Mouse (Mus musculus) left cerebral cortex, adult 11 months (tissue): ENCODE data around the gene Adamts20.
A peak's percentile ranks its signal among the peaks of the same experiment; 100 is the strongest.

ENCODE experiments used
- DNase-seq: peaks from one replicate; pipeline ENCODE4 v3.0.0; 2022; ENCODE audit warnings: low spot score

Adamts20 gene

DNA sequence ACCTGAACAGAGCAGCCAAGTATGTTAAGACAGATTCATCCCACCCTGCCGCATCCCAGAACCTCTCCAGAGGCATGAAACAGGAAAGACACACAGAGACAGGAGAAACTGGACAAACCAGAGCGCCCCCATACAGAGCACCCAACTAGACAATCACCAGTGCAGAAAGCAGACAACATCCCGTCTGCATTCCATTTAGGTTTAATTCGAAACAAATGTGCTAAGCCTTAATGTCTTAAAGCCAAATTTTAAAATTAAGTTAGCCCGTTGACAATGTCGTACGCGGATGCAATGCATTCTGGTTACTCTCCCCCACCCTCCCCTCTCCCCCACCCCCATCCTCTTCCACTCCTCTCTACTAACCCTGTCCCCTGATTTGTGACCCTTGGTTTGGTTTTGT is 126.2 kb downstream of the Adamts20 start:
- DNase-seq = no peak

DNA sequence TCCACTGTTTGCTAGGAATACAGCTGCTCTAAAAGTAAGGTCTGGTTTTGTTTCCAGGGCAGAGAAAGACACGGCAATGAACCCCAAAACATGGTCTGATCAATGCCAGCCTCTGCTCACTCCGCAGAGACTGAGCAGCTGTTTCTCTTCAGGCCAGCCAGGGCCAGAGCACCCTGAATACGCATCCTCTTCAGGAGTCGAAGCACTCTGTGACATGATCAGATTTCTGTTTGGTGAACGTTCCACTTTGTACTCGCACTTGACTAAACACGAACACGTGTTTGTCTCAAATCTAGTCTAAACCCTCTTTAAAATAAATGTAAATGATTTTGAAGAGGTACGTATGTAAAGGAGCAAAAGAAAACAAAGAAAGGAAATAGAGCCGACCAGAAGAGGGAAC is 130.6 kb downstream of the Adamts20 start:
- DNase-seq = no peak

DNA sequence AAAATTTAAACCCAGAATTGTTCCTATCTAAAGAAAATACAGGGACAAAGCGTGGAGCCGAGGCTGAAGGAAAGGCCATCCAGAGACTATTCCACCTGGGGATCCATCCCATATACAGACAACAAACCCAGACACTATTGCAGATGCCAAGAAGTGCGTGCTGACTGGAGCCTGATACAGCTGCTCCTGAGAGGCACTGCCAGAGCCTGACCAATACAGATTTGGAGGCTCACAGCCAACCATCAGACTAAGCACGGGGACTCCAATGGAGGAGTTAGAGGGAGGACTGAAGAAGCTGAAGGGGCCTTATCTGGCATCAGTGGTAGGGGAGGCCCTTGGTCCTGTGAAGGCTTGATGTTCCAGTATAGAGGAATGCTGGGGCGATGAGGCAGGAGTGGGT is 138.6 kb downstream of the Adamts20 start:
- no peak for DNase-seq

DNA sequence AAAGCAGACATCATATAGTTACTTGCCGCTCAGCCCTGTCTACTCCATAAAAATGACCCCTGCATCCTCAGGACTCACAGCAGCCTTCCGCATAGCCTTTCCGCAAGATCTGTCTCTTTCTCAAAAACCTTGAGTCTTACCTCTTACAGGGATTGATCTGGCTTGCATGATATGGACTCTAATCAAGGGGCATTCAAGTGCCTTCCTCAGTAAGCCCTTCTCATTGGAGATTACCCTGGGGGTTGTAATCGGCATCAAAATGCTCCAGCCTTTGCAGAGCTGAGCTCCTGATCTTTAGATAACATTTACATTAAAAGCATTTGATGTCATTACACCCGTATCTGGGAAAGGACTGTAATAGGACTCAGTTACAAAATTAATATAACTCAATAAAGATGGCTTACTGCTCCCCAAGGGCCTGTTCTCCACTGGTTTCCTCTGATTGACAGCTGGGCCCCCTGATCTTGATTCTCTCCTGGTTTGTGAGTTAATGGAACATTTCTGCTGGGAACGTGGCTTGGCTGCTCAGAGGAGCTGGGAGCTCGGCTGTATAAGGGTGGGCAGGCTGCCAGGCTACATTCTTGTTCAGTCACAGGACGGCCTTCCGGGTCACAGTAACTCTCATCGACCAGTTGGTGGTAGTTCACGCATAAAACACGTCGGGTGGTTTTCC is 139.6 kb downstream of the Adamts20 start:
- no peak for DNase-seq

DNA sequence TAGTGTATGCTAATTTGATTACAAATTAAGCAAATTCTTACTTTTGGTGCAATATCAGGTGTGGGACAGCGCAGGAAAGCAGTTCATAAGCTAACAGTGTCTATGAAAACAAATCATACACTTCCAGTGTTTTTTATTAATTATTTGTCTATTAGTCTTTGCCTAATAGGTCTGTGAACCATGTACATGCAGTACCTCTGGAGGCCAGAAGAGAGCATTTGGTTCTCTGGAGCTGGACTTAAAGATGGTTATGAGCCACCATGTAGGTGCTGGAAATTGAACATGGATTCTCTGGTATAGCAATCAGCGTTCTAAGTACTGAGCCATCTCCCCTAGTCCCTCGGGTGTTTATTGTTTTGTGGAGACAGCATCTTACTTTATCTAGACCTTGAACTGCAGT is 149.0 kb downstream of the Adamts20 start:
- no peak for DNase-seq

DNA sequence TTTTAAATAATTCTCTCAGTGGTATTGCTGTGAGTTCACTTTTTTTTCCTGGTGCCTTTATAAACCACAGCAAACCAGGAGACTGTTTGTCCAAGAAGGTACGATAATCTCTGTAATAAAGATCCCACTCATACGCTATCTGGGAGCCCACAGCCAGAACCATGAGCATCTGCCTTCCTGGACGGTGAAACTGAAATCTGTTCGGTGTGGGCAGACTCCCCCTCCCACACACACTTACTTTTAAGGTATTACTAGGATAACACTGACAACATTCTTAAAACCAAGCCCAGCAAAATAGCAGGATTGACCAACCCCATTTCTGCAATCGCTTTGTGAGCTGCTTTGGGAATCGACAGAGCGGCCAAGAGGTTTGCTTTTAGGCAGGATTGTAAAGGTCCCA is 155.5 kb downstream of the Adamts20 start:
- DNase-seq = no peak

DNA sequence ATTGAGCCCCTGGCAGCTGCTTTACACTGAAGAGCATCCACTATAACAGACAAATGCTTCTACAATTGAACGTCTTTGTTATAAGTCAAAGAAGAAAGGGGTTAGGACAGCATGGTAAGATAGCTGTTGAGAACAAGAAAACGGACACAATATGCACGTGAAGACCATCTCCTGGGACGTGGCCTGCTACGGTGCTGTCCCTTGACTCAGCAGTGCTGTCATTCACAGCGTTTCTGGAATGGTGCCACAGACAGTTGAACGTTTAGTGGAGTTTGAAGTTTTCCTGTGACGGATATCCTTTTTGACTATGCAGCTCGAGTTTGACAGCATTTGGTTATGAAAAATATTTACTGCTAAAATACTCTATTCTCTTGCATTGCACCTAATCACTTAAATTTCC is 157.3 kb downstream of the Adamts20 start:
- no peak for DNase-seq

DNA sequence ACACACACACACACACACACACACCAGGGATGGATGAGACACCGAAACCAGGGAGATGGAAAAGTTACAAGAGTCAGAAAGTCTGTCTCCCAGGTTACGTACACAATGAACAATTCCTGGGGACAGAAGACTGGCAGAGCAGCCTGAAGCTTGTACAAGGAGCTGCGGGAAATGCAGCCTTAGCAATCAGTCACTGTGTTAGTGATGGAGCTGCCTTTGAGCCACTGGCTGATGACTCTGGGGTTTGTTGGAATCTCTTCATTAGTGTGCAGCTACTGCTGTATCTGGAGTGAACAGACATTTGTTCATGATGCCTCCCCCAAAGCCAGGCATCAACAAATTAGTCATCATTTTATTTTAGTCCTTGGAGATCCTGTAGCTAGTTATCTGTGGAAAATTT is 162.1 kb downstream of the Adamts20 start:
- DNase-seq = no peak

DNA sequence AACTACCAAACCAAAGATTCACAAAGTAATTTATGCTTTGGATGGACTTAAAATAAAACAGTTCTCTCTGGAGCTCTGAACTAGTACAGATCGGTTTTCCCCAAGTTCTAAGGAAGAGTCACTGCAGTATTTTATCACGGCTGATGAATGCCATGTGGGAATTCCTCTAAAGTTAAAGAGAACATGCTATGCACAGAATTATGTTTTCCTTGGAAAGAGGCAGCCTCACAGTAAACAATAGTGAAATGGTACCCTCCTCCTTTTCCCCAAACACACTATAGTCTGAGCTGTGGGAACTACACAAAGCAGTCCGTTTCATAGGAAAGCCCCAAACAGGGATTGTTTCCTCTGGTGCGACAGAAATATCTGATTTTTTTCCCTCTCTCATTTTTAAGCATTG is 171.1 kb downstream of the Adamts20 start:
- DNase-seq = no peak

DNA sequence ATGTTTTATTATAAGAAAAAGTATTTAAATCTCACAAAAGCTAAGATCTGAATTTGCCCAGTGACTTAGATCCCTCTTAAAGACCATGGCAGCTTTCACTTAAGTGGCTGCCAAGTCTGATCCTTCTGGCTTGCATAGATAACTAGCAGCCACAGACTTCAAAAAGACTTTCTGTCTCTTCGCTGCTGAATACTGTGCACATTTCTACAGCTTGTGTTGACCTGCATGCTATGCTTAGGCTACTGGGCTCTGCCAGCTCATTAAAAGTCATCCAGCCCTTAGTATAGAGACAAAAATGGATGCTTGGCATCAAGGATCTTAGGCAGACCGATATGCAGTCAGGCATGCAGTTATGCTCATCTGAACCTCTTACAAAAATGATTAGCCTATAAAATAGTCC is 177.2 kb downstream of the Adamts20 start:
- DNase-seq = no peak

DNA sequence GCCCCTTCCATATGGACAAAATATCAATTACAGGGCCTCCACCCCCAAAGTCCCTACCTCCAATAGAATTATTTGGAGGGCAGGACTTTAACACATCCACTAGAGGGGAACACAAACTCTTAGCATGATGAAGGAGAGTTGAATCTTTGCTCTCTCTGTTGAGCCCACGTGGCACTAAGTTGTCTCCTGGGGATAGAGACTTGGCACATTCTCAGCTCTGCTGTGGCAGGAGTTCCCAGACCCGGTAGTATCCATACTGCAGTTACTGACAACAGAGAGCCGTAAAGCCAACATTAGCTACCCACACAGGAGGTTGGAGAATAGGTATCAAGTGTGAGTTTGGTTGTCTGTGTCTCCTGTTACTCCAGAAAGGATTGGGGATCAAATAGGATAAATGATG is 177.7 kb downstream of the Adamts20 start:
- DNase-seq = no peak

DNA sequence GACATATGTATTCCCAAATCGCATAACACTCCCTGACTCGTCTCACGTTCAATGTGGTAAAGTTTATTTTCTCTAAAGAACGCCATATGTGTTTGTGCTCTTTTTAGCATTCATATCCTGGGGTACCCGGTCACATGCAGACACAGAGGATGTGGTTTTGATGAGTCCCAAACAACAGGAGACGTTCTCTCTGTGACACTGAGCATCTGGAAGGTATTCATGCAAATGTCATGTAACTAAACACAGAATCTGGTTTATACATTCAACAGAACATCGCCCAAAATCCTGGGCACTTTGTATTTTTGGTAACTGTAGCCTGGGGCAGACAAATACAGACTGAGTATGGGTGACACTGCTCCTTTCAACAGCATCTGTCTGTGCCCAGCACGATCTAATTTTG is 188.8 kb downstream of the Adamts20 start:
- no peak for DNase-seq

DNA sequence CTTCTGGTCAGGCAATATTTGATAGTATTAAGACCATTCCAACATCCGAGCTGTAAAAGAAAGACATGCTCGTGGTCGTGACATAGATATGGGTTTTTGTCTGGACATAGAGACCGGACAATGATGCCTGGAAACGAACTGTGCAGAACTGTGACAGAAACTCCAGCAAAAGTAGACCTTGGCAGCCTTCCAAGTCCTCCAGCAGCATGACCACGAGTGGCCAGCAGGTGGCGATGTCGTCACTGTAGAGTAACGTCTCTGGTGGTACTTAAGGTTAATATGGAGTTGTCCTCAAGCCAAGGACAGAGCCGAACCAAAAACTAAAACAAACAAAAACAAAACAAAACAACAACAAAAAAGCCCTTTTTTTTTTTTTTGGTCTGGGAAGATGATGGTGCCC is 199.6 kb downstream of the Adamts20 start:
- peak; percentile 65 for DNase-seq

DNA sequence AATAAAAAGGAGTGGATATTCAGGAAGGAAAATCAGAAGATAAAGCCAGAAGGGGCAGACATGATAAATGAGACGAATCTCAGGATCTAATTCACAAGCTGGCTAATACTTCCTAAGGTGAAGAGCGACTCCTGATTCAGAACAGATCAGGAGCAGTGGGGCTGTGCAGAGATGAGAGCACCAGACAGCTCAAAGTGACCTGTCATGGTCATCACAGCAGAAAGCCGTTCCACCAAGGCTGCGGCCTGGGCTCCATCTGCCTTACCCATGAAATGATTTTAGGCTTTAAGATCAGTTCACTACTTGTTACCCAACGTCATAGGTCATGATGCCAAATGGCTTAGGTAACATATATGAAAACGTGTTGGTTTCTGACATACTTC is 200.7 kb downstream of the Adamts20 start:
- DNase-seq = no peak

DNA sequence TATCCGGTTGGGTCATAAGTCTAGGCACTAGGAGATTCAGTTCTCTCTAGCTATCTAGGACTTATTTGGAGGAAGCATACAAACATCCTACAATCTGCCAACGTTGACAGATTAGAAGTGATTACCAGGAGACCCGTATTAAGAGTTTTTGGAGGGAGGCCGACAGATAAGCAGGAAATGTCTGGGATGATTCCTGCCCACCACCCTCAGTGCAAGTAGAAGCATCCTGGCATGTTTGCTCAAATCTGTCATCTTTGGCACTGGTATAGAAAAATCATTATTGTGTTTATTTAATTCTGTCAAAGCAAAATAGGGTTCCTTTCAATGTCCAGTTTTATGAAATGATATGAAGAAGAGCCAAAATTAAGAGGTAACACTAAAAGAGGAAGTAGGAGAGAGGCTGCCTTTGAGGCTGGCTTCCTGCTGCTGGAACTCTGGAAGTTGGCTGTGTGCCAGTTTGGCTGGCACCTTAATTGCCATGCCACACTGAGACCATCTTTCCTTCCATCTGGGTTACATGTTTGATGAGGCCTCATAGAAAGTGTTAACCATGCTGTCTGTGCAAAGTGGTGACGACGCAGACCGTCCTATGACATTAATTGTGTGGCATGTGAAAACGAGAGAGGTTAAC is 201.2 kb downstream of the Adamts20 start:
- no peak for DNase-seq

DNA sequence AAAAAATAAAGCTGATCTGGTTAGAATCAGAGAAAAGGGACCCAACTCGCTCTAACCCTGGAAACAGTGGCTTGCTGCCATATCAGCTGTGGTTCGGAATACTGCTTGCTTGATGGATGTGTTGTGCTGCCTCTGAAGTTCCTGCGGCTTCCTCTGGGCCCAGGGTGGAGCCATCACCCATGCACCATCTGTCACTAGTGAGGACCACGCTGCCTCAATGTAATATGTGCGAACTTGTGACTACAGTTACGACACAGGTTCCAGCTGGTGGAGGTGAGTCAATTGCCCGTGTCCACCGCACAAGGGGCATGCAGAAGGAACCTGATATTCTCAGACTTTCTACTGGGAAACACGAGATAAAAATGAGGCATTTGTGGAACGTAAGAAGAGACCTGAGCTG is 202.0 kb downstream of the Adamts20 start:
- DNase-seq = no peak

DNA sequence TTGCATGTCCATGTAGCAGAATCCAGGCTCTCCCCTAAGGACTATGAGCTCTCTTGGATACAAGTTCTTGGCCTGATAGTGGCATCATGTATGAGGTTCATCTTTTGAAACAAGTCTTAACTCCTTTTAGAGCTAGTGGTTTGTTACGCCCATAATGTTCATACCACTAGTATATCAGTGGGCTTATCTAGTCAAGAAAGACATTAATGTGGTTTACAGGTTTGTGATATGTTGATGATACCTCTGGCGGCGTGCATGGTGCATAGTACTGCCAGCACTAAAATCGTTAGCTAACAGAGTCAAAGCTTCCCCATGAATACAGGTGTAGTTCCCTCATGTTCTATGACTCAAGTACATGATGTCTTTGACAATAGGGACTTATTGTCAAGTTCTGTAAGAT is 205.7 kb downstream of the Adamts20 start:
- no peak for DNase-seq

DNA sequence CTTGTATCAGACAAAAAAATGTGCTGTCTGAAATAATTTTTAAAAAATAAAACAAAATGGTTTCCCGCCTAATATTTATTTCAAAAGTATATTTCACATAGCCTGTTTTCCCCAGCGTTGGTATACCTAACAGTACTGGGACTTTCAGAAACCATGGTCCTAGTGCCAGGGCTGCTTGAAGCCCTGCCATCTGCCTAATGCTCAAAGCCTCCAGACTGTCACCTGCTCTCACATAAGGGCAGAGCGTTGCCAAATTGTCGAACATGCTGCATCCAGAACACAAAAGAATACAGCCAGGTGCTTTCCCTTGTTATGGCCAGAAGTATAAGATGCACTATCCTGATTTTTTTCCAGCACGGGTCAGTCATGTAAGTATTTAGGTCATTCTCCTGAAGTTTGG is 209.7 kb downstream of the Adamts20 start:
- no peak for DNase-seq

DNA sequence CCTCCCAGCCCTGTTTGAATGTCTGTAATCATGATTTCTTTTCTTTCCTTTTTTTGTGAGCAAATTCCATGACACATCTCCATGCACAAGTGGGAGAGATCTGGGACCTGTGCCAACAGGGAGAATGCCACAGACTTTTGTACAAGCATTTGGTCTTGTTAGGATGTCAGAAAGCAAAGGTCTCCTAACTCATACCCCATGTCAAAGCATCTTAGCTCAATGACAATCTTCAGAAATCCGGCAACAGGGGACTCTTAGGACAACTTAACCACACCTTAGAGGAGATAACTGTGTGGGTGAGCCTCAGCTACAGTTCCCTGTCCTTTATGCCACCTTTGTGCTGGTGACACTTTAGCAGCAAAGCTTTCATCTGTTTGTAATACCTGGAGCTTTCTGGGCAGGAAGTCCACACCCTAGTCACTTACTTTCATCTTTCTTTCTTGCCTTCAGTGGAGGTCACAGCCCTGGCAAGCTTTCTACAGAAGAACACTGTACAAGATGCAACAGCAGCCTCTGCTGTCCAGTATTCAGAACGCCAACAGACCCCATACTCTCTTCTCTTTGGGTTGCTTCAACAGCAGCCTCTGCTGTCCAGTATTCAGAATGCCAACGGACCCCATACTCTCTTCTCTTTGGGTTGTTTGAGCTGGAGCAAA is 210.2 kb downstream of the Adamts20 start:
- DNase-seq = no peak

DNA sequence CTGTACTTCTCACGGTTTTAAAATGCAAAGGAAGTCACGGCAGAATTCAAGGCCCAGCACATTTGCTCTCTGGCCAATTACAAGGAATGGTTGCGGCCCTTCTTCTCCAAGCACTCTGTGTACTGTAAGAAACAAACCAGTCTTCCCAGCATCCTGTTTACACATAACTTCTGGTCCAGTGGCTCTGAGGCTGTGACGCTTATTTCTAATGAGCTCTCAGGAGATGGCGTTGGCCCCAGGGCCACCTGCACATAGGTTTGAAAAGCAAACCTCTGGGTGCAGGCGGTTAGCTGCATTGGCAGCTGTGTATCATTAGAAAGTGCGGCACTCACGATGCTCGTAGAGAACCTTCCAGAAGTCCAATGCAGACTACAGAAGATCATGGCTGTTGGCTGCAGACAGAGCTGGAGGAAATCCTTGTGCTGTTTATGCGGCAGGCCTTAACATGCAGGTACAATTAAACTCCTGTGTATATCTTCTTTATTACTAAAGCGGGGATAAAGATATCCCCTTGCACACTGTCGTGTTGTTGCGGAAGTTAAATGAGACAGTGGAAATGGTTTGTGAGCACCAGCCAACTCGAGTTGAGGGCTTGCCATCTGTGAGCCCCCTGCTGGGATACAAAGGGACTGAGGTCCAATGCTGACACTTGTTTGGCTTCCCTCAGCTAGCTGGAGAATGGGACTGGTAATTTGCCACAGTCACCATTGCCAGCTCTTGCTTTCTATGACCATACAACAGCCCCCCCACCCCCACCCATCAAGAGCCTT is 210.9 kb downstream of the Adamts20 start:
- DNase-seq = no peak

DNA sequence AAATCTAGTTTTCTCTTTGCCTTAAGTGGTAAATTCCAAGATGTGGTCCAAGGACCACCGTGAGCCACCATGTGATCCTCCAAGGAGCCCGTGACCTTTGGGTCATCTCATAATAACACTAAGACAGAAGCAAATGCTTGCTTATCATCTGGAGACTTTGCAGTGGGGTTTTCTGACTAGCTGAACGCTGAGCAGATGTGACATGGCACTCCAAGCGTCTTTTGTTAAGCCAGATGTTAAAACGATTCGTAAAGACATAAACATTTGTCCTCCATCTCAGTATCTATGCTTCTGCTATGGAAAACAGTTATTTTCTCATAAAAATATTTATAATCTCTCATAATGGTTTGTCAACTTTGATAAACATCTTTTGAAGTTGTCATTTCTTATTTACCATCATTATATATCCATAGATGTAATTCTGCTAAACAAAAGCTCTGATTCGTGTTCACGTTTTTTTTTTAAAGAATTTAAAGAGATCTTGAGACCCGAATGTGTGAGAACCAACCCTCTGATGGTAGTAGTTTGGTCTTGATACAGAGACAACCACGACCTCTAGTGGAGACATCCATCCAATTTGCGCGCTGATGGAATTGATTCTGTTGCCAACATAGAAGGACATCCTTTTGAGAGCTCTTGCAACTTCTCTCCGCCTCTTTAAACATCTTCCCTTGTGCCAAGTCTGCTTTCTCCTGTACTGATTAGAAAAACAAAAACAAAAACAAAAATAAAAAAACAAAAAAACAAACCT is 212.1 kb downstream of the Adamts20 start:
- DNase-seq = peak; percentile 43

DNA sequence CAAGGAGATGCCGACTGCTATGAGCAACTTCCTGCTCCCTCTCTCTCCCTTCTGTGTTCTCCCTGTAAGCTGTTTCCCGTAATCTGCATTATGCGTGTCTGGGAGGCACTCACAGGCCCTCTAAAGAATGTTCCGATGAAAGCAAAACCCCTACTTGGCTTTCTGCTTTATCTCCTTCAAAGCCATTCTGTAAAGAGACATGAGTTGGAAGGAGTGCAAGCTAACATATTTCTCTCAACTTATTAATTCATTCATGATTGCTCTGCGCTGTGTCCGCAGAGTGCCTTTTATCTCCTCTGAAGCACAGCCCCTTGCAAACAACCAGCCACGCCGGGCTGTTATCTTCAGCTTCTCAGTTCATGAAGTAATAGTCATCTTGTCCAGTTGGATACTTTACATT is 215.5 kb downstream of the Adamts20 start:
- no peak for DNase-seq
